Comparison of ENCODE assay signal across 14 mouse cellular contexts in genomic region chr4:145052282-145052681, GRCm38 (mm10).
A peak's percentile ranks its signal among the peaks of the same experiment; 100 is the strongest.
DNase-seq lines count a peak whose midpoint lies in the region; ATAC-seq and TF ChIP-seq lines count a peak whose summit lies in the region.
"Had no signal": no experiment of that assay in that cellular context is flagged by ENCODE, and none has a peak within 500 bp of the region (broad histone marks: within the 10 kb centered on the region; RNA-seq: fewer than 3 reads in every experiment).

No protein-coding gene starts in this region.

- WGBS in heart, adult 2 months = 39% methylated on average over 3 of the region's 3 CpGs
- 61% methylated on average over 3 of the region's 3 CpGs for WGBS in embryonic facial prominence, embryonic 14.5 days
- WGBS in kidney, postnatal 0 days = 73% methylated on average over 3 of the region's 3 CpGs

- H3K9me3 ChIP-seq in embryonic facial prominence, embryonic 14.5 days (ENCODE audit: control insufficient read depth, low read length) = no peaks in the 10 kb centered on the region
- no peaks in the 10 kb centered on the region for H3K9me3 ChIP-seq in kidney, postnatal 0 days (replicated peaks; ENCODE audit: low read length)
- H3K9me3 ChIP-seq: hindbrain, embryonic 15.5 days; liver, embryonic 12.5 days; midbrain, embryonic 10.5 days; neural tube, embryonic 13.5 days had no signal

- H3K79me2 ChIP-seq in heart, adult 2 months (replicated peaks; ENCODE audit: control insufficient read depth, insufficient read depth, low read length) = no peaks in the 10 kb centered on the region

- no peaks in the 10 kb centered on the region for H3K27me3 ChIP-seq in heart, adult 2 months (ENCODE audit: control insufficient read depth, insufficient read depth, low read length)
- H3K27me3 ChIP-seq in embryonic facial prominence, embryonic 14.5 days (replicated peaks; ENCODE audit: control insufficient read depth, insufficient read depth, low read length) = no peaks in the 10 kb centered on the region
- no peaks in the 10 kb centered on the region for H3K27me3 ChIP-seq in kidney, postnatal 0 days (ENCODE audit: insufficient read depth, low read length)
- H3K27me3 ChIP-seq: hindbrain, embryonic 15.5 days; liver, embryonic 12.5 days; neural tube, embryonic 13.5 days had no signal

- DNase-seq in heart, adult 2 months = peak in 1 of 2 experiments; percentile 32
- no peak for DNase-seq in heart, adult 8-10 months (ENCODE audit: low spot score)
- DNase-seq in MN1 (ENCODE audit: low spot score) = peak; percentile 6
- DNase-seq in embryonic facial prominence, embryonic 14.5 days (ENCODE audit: low spot score) = peak; percentile 27
- peak; percentile 85 for DNase-seq in kidney, postnatal 0 days (ENCODE audit: low spot score)
- DNase-seq in ovary, postnatal 10 days (ENCODE audit: low spot score) = no peak
- DNase-seq: cerebellum, postnatal 14 days; gastrocnemius, postnatal 14 days had no signal

- 0 out of 2 replicates have a peak, but pooled peaks have one; percentile 26 for TF ChIP-seq EP300 in heart, adult 2 months (IDR thresholded peaks at IDR 0.05; ENCODE audit: insufficient read depth, low read depth, low read length)

- H3K4me2 ChIP-seq in embryonic facial prominence, embryonic 14.5 days (ENCODE audit: low read depth, low read length) = no peak overlapping the region
- no peak overlapping the region for H3K4me2 ChIP-seq in kidney, postnatal 0 days (ENCODE audit: low read length)
- H3K4me2 ChIP-seq: hindbrain, embryonic 15.5 days; liver, embryonic 12.5 days; neural tube, embryonic 13.5 days had no signal

- peak overlapping the region; percentile 66 for H3K27ac ChIP-seq in heart, adult 2 months
- no peak overlapping the region for H3K27ac ChIP-seq in embryonic facial prominence, embryonic 14.5 days (replicated peaks; ENCODE audit: low read depth, low read length)
- H3K27ac ChIP-seq in kidney, postnatal 0 days = peak overlapping the region; percentile 15; the same call in 1 of the 2 replicates
- H3K27ac ChIP-seq: hindbrain, embryonic 15.5 days; liver, embryonic 12.5 days; midbrain, embryonic 10.5 days had no signal

- H3K9ac ChIP-seq in heart, adult 2 months (ENCODE audit: low read depth, low read length) = no peak overlapping the region
- H3K9ac ChIP-seq in embryonic facial prominence, embryonic 14.5 days (ENCODE audit: low read depth, low read length) = no peak overlapping the region
- no peak overlapping the region for H3K9ac ChIP-seq in kidney, postnatal 0 days (ENCODE audit: low read depth, low read length)
- H3K9ac ChIP-seq: hindbrain, embryonic 15.5 days; liver, embryonic 12.5 days; neural tube, embryonic 13.5 days had no signal

- peaks cover 49% of the 10 kb centered on the region for H3K36me3 ChIP-seq in heart, adult 2 months (ENCODE audit: control insufficient read depth, insufficient read depth, low read length)
- peaks cover 47% of the 10 kb centered on the region for H3K36me3 ChIP-seq in embryonic facial prominence, embryonic 14.5 days (ENCODE audit: control insufficient read depth, insufficient read depth, low read length)
- peaks cover 19% of the 10 kb centered on the region; the same call in 1 of the 2 replicates for H3K36me3 ChIP-seq in kidney, postnatal 0 days (ENCODE audit: insufficient read depth, low read length)

- no peak for TF ChIP-seq POLR2A in heart, adult 2 months (IDR thresholded peaks at IDR 0.05; ENCODE audit: insufficient read depth, low read depth, low read length)

- no peak for TF ChIP-seq CTCF in heart, adult 2 months (IDR thresholded peaks at IDR 0.05)
- TF ChIP-seq CTCF in kidney, postnatal 0 days (IDR thresholded peaks at IDR 0.05; ENCODE audit: low read depth) = no peak

- no peak overlapping the region for H3K4me3 ChIP-seq in heart, adult 2 months
- no peak overlapping the region for H3K4me3 ChIP-seq in embryonic facial prominence, embryonic 14.5 days (ENCODE audit: low read depth, low read length)
- H3K4me3 ChIP-seq in kidney, postnatal 0 days (replicated peaks; ENCODE audit: low read depth, low read length) = no peak overlapping the region
- H3K4me3 ChIP-seq: hindbrain, embryonic 15.5 days; liver, embryonic 12.5 days; midbrain, embryonic 10.5 days; neural tube, embryonic 13.5 days had no signal

- no peak for ATAC-seq in embryonic facial prominence, embryonic 14.5 days (ENCODE audit: low read depth)
- no peak; the same call in 1 of the 2 replicates for ATAC-seq in kidney, postnatal 0 days (replicated peaks; ENCODE audit: low FRiP score, low read depth)
- no peak for ATAC-seq in CD4-positive, CD25-positive, alpha-beta regulatory T cell, adult 4 months
- ATAC-seq in inflammation-experienced regulatory T-cells, adult 6 months = no peak
- ATAC-seq: liver, embryonic 12.5 days had no signal

- peaks cover 19% of the 10 kb centered on the region for H3K4me1 ChIP-seq in heart, adult 2 months (ENCODE audit: control insufficient read depth, insufficient read depth, low read length)
- peaks cover 14% of the 10 kb centered on the region for H3K4me1 ChIP-seq in embryonic facial prominence, embryonic 14.5 days (ENCODE audit: control insufficient read depth, insufficient read depth, low read length)
- peaks cover 7% of the 10 kb centered on the region; the same call in 1 of the 2 replicates for H3K4me1 ChIP-seq in kidney, postnatal 0 days (replicated peaks; ENCODE audit: insufficient read depth, low read length)
- H3K4me1 ChIP-seq: hindbrain, embryonic 15.5 days; midbrain, embryonic 10.5 days had no signal

- intact Hi-C loops in heart, adult 2 months (cut with DNase I) = no loop called here

Comparison
In these comparisons a context has a peak if more than half of its experiments do, and no peak if none do; other contexts are left out.
1. DNase-seq: peak in MN1 (single experiment), embryonic facial prominence, embryonic 14.5 days (single experiment) and kidney, postnatal 0 days (single experiment); none in heart, adult 8-10 months (single experiment) and ovary, postnatal 10 days (single experiment).